Mouse (Mus musculus) embryonic facial prominence, embryonic 11.5 days (tissue): ENCODE data around the gene Nsdhl. TPM values are rescaled to one million over a fixed set of nuclear protein-coding genes. Genes with fewer than 3 reads are reported as not detected.

Experiments
- ATAC-seq: fragments of 200-750 bp; cut with Nextera tagmentation; replicated peaks from 2 replicates; pipeline ENCODE4 v1.8.0; 2017; ENCODE audit warnings: low read depth; ENCODE audit not compliant: insufficient number of reproducible peaks, low FRiP score, low TSS enrichment
- DNase-seq: peaks from one replicate; pipeline ENCODE4 v3.0.0-alpha.2; 2015; ENCODE audit warnings: low spot score
- H3K27ac ChIP-seq: fragments of 300-500 bp; sonication (generic); replicated peaks from 2 replicates; pipeline ENCODE4 v1.5.1; 2014; ENCODE audit warnings: mild to moderate bottlenecking, low read depth, low read length, control low read depth
- H3K27me3 ChIP-seq: fragments of 300-500 bp; sonication (generic); 2 replicates; pipeline ENCODE4 v1.6.1; 2014; ENCODE audit warnings: mild to moderate bottlenecking, low read length, moderate library complexity, mixed read lengths; ENCODE audit not compliant: control insufficient read depth, insufficient read depth
- H3K36me3 ChIP-seq: fragments of 300-500 bp; sonication (generic); replicated peaks from 2 replicates; pipeline ENCODE4 v1.6.1; 2014; ENCODE audit warnings: low read depth, mild to moderate bottlenecking, low read length, moderate library complexity, mixed read lengths; ENCODE audit not compliant: control insufficient read depth, insufficient read depth
- H3K4me1 ChIP-seq: fragments of 300-500 bp; sonication (generic); 2 replicates; pipeline ENCODE4 v1.6.1; 2014; ENCODE audit warnings: low read length, mixed read lengths; ENCODE audit not compliant: control insufficient read depth, insufficient read depth
- H3K4me2 ChIP-seq: fragments of 300-500 bp; sonication (generic); 2 replicates; pipeline ENCODE4 v1.6.1; 2014; ENCODE audit warnings: low read depth, mild to moderate bottlenecking, control low read depth, low read length, moderate library complexity
- H3K4me3 ChIP-seq: fragments of 300-500 bp; sonication (generic); 2 replicates; pipeline ENCODE4 v1.5.1; 2014; ENCODE audit warnings: low read depth, low read length, control low read depth
- H3K9ac ChIP-seq: fragments of 300-500 bp; sonication (generic); replicated peaks from 2 replicates; pipeline ENCODE4 v1.6.1; 2014; ENCODE audit warnings: mild to moderate bottlenecking, control low read depth, low read length
- H3K9me3 ChIP-seq: fragments of 300-500 bp; sonication (generic); replicated peaks from 2 replicates; pipeline ENCODE4 v1.6.1; 2016; ENCODE audit warnings: mild to moderate bottlenecking, low read length, inconsistent platforms, mixed read lengths; ENCODE audit not compliant: control insufficient read depth
- WGBS: fragments of 180-500 bp; shearing (Covaris S2); extraction: QIAGEN DNeasy Blood & Tissue Kit; methylation state at CpG from one replicate; pipeline ENCODE4 v1.1.7; 2014; 5-methylcytosine and 5-hydroxymethylcytosine counted together
- polyA plus RNA-seq: library from polyadenylated mRNA; unstranded; fragments of >200 nt; fragmentation: Nextera tagmentation; extraction: Ambion mirVana; gene quantifications from 2 replicates; pipeline ENCODE4 v1.2.1, GENCODE M21; 2014

Gene Nsdhl
- polyA plus RNA-seq, 1 experiment from 2014 or later, result 37.0 TPM

DNA sequence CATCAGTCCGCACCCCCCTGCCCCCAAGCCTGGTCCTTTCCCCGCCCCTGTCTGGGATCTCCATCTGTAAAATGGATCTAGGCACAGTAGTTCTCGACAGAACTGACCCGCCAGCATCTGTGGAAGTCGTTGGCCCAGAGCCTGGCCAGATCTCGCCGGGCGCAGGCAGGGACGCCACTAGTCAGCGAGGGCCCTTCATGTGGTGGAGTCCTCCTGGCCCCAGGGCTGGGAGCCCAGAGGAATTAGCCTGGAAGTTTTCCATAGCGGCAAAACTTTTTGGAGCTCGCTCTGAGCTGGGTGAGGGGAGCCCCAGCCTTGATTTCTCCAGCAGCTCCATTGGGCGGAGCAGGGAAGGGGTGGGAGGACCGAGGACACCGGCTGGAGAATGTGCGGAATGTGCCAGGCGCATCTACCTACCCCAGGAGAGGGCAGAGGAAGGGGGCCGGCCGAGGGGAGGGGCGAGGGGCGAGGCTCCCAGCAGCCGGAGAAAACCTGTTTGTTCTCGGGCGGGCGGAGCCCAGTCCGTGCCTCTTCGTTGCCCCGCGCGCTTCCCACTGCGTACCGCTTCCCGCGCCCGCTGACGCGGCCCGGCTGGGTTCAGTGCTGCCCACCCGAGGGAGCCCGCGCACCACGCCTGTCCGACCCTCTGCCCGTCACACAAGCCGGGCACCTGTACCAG is 68.6 kb downstream of the Nsdhl start, which contains the start of gene Zfp185:
Gene Zfp185, plus strand, starts transcription at position 499 of the 679 bp plus-strand sequence.
- Histone ChIP-seq H3K27ac (no peak within 1 kb of the TSS), H3K27me3 (no peaks in the 10 kb centered on the region), H3K4me3 (peak within 1 kb of the TSS; percentile 35), H3K9ac (peak within 1 kb of the TSS; percentile 32), H3K4me1 (no peaks in the 10 kb centered on the region), H3K9me3 (no peaks in the 10 kb centered on the region), H3K36me3 (no peaks in the 10 kb centered on the region), H3K4me2 (peak within 1 kb of the TSS; percentile 55)
- ATAC-seq (peak; percentile 84), DNase-seq (peak; percentile 67)
- WGBS, result 12% methylated on average over 32 of the region's 45 CpGs

DNA sequence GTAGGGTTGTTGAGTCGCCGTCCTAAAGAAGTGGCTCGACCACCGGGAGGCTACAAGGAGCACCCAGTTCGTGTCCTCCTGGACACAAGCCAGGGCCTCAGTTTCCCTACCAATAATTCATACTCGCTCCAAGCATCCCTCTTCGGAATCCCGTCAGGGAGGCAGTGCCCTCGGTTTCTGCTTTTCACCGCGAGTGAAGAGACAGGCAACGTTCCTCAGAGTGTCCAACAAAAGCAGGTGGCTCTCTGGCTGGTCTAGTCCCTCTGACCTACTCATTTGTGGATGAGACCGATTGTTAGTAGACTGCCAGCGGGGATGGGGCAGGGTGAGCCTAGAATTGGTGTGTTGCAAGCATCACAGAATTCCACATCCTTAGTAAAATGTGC is 69.2 kb downstream of the Nsdhl start:
- peak overlapping the region; percentile 32 for H3K9ac ChIP-seq
- no peaks in the 10 kb centered on the region for H3K4me1 ChIP-seq
- WGBS, result 23% methylated on average over 14 of the region's 14 CpGs
- no peaks in the 10 kb centered on the region for H3K36me3 ChIP-seq
- H3K4me3 ChIP-seq, result peak overlapping the region; percentile 35
- H3K27me3 ChIP-seq, result no peaks in the 10 kb centered on the region
- H3K4me2 ChIP-seq, result peak overlapping the region; percentile 55
- ATAC-seq (no peak), DNase-seq (no peak)
- no peaks in the 10 kb centered on the region for H3K9me3 ChIP-seq
- H3K27ac ChIP-seq, result no peak overlapping the region

DNA sequence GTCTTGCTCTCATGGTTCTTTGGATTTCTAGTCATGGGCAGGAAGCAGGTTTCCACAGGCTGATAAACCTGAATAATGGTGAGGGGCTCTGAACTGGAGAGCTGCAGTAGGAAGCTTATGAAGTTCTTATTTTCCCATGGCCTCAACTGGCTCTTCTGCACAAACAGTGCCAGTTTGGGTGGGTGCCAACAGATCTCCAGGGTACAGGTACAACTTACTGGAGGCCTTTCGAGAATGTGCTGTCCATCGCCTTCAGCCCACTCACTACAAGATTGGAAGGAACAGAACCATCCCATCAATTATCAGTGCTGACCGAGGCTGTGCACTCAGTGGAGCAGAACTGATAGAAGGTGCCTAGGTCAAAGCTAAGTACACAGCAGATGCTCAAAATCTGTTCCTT is 70.1 kb downstream of the Nsdhl start:
- H3K27me3 ChIP-seq, result no peaks in the 10 kb centered on the region
- no peak overlapping the region for H3K4me2 ChIP-seq
- H3K9me3 ChIP-seq, result no peaks in the 10 kb centered on the region
- H3K4me1 ChIP-seq, result no peaks in the 10 kb centered on the region
- 93% methylated on average over 3 of the region's 3 CpGs for WGBS
- H3K9ac ChIP-seq, result no peak overlapping the region
- no peaks in the 10 kb centered on the region for H3K36me3 ChIP-seq
- no peak for DNase-seq
- no peak for ATAC-seq
- no peak overlapping the region for H3K27ac ChIP-seq
- H3K4me3 ChIP-seq, result no peak overlapping the region

DNA sequence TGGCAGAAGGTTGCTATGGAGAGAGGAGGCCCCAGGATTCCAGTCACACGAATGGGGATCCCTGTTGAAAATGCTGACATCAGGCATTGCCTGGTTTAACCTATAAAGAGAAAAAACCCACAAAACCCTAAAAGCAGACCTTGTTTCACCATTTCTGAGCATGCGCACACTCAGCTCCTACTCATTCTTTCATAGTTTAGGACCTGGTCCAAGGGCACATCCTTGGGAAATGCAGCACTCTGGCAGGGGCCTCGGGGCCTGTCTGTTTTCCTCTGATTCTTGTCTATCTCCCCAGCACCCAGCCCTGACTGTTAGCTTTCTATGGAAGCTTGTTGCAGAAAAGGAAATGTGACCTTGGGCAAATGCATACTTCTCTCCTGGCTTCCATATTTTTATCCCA is 72.2 kb downstream of the Nsdhl start:
- no peaks in the 10 kb centered on the region for H3K9me3 ChIP-seq
- WGBS, result 70% methylated on average over 3 of the region's 3 CpGs
- no peaks in the 10 kb centered on the region for H3K27me3 ChIP-seq
- no peak overlapping the region for H3K9ac ChIP-seq
- no peak overlapping the region for H3K4me2 ChIP-seq
- H3K4me1 ChIP-seq, result no peaks in the 10 kb centered on the region
- ATAC-seq (no peak), DNase-seq (no peak)
- H3K27ac ChIP-seq, result no peak overlapping the region
- H3K36me3 ChIP-seq, result no peaks in the 10 kb centered on the region
- H3K4me3 ChIP-seq, result no peak overlapping the region

DNA sequence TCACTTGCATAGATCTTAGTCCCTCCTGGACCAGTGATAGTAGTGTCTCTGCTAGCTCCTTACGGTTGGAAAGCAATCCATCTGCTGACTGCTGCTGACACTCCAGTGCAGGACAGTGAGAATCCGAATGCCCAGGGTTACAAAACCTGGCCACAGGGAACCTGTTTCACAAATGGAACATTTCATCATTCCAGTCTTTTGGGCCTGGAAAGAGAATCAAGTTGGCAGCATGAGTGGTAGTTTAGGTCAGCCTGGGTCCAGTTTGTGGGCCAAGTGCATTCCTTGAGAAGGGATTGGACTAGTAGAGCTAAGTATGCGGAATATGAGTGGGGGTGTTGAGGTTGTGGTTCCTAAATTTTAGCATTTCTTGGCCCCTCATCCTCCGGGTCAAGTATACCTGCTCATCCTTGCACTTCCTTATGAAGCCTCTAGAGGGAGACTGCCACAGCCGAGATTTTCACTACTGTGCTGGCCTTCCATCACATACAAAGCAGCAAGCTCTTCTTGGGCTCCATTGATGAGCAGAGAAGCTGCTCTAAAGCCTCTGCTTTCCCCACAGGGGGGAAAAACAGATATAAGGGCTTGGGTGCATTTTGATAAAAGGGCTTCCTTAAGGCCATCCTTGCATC is 74.0 kb downstream of the Nsdhl start:
- H3K27ac ChIP-seq, result no peak overlapping the region
- no peak overlapping the region for H3K4me3 ChIP-seq
- no peak overlapping the region for H3K4me2 ChIP-seq
- ATAC-seq, result no peak
- DNase-seq, result no peak
- H3K36me3 ChIP-seq, result no peaks in the 10 kb centered on the region
- no peaks in the 10 kb centered on the region for H3K9me3 ChIP-seq
- H3K4me1 ChIP-seq, result no peaks in the 10 kb centered on the region
- whole genome bisulfite sequencing, result 56% methylated on average over 5 of the region's 5 CpGs
- no peaks in the 10 kb centered on the region for H3K27me3 ChIP-seq
- no peak overlapping the region for H3K9ac ChIP-seq

DNA sequence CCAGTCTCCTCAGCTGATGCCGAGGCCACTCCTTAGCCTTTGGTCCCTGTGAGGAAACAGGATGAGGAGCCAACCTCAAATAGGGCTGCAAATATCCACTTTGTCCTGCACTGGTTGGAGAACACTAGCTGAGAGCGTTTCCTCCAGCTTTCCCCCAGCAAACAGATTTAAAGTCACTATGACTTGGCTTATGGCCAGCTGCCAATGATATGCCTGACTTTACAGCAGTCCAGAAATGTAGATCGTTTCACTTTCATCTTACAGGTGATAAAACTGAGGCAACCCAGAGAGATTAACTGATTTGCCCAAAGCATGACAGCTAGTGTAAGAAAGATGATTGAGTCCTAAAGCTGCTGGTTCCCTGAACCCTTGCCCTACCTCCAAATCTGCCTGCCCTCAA is 77.2 kb downstream of the Nsdhl start:
- Histone ChIP-seq H3K27me3 (no peaks in the 10 kb centered on the region), H3K4me3 (no peak overlapping the region), H3K9ac (no peak overlapping the region), H3K9me3 (no peaks in the 10 kb centered on the region), H3K36me3 (no peaks in the 10 kb centered on the region), H3K27ac (no peak overlapping the region), H3K4me1 (no peaks in the 10 kb centered on the region), H3K4me2 (no peak overlapping the region)
- WGBS, result 87% methylated on average over 3 of the region's 3 CpGs
- DNase-seq (no peak), ATAC-seq (no peak)

DNA sequence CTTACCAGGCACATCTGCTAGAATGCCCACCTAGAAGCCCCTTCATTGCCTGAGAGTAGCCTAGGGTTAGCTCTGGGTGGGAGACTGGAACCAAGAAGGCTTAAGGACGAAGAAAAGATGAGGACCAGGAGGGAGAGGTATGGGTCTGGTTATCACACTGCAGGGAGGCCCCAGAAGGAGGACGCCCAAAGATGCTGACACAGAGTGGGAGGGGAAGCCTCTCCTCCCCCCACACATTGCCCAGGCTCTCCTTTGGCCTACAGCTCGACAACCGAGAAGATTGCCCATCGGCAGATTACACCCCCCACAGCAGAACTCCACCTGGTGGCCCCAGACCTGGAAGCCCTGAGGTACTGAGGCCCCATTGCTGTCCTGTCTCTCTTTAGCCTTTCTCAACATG is 84.8 kb downstream of the Nsdhl start:
- no peaks in the 10 kb centered on the region for H3K4me1 ChIP-seq
- no peak overlapping the region for H3K4me3 ChIP-seq
- no peaks in the 10 kb centered on the region for H3K36me3 ChIP-seq
- DNase-seq (no peak), ATAC-seq (no peak)
- no peaks in the 10 kb centered on the region for H3K27me3 ChIP-seq
- no peaks in the 10 kb centered on the region for H3K9me3 ChIP-seq
- 80% methylated on average over 5 of the region's 5 CpGs for WGBS
- H3K9ac ChIP-seq, result no peak overlapping the region
- no peak overlapping the region for H3K27ac ChIP-seq
- H3K4me2 ChIP-seq, result no peak overlapping the region

DNA sequence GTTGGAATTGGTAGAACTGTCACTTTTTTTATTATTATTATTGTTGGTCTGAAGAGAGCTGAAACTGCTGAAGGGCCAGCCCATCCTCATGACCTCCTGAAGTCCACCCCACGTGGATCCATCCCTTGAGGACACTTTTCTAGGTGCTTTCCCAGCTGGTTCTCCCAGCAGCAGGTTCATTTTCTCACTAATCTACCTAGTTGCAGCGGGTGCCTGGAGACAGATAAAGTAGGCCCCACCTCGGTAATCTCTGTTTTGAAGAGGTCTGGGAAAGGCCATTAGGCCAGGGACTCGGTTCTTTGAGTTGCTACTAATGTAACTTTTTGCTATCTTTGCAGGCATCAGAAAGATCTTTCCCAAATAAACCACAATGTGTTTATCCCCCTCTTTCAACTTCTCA is 87.3 kb downstream of the Nsdhl start:
- Histone ChIP-seq H3K9me3 (no peaks in the 10 kb centered on the region), H3K27ac (no peak overlapping the region), H3K4me3 (no peak overlapping the region), H3K27me3 (no peaks in the 10 kb centered on the region), H3K9ac (no peak overlapping the region), H3K4me2 (no peak overlapping the region), H3K36me3 (no peaks in the 10 kb centered on the region), H3K4me1 (no peaks in the 10 kb centered on the region)
- DNase-seq, result no peak
- no peak for ATAC-seq
- WGBS, result 64% methylated on average over 4 of the region's 4 CpGs
